Mouse (Mus musculus): ENCODE measurements around the gene Tubgcp4.

Gene Tubgcp4

GRCm38 (mm10) chr2:121204276-121204675, 33.8 kb downstream of the Tubgcp4 start:
- DNase-seq (ENCODE audit: low spot score in 2 of 2): no peak

GRCm38 (mm10) chr2:121206541-121206940, 36.1 kb downstream of the Tubgcp4 start:
- no peak for DNase-seq (ENCODE audit: low spot score in 2 of 2)

- DNase-seq (ENCODE audit: low spot score in 2 of 2): no peak
These were observed 44.0 kb downstream of the Tubgcp4 start for GRCm38 (mm10) chr2:121214491-121214890.

GRCm38 (mm10) chr2:121219177-121219576, 48.7 kb downstream of the Tubgcp4 start:
- DNase-seq (ENCODE audit: low spot score in 2 of 2): no peak

- no peak for DNase-seq (ENCODE audit: low spot score in 2 of 2)
These were observed 49.5 kb downstream of the Tubgcp4 start for GRCm38 (mm10) chr2:121219994-121220393.

GRCm38 (mm10) chr2:121223010-121223409, 52.6 kb downstream of the Tubgcp4 start:
- no peak for DNase-seq (ENCODE audit: low spot score in 2 of 2)

- no peak for DNase-seq (ENCODE audit: low spot score in 2 of 2)
These were observed 57.7 kb downstream of the Tubgcp4 start for GRCm38 (mm10) chr2:121228135-121228534.

- DNase-seq (ENCODE audit: low spot score in 2 of 2): no peak
These were observed 65.1 kb downstream of the Tubgcp4 start for GRCm38 (mm10) chr2:121235460-121236072.

- DNase-seq (ENCODE audit: low spot score in 2 of 2): no peak
These were observed 69.0 kb downstream of the Tubgcp4 start for GRCm38 (mm10) chr2:121239426-121239825.

- DNase-seq (ENCODE audit: low spot score in 2 of 2): no peak
These were observed 73.6 kb downstream of the Tubgcp4 start for GRCm38 (mm10) chr2:121244099-121244498.
